Mouse (Mus musculus): ENCODE data around the gene Lmbrd1. TPM values are rescaled to one million over a fixed set of nuclear protein-coding genes. Genes with fewer than 3 reads are reported as not detected.
"Not testable (repeated sequence)": the region's sequence is repeated elsewhere in the genome, so short reads cannot be mapped to it uniquely, and the experiment has no call there.

The Lmbrd1 gene
- total RNA-seq, 4 experiments from 2014 or later, result 74.9 to 92.9 (median 79.9) TPM

DNA sequence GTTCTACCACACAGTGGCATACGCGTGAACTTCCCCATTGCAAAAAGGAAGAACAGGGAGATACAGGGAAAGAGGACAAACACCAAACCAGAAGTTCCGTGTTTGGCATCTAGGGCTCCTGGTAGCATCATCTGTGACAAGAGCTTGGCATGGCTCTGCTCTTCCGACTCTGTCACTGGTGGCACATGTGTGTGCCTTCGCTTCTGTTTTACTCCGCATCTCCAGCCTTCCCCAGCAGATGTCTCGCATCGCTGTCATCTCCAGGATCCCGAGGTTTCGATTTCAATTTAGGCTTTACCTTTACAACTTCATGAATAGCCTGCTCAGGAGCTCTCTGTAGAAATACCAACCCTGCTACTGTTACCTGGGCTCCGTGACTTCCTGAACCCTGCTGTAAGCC, 51.4 kb downstream of the Lmbrd1 start:
- DNase-seq, result no peak

DNA sequence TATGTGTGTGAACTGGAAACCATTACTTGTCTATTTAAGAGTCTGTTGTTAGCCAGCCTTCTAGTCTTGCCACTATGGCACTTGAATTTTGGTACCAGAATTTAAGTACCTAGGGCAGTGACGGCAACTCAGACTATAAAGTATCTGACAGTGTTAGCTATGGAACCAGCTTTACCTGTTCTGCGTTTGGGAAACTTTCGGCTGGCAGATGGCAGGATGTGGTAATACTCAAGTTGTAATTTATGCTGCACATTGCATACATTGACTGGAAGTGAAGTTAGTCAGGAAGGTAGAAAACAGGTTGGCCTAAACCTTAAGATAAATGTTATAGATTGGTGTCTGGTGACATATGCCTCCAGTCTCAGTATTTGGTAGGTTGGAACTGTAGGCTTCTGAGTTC, 53.9 kb downstream of the Lmbrd1 start:
- DNase-seq, result no peak

DNA sequence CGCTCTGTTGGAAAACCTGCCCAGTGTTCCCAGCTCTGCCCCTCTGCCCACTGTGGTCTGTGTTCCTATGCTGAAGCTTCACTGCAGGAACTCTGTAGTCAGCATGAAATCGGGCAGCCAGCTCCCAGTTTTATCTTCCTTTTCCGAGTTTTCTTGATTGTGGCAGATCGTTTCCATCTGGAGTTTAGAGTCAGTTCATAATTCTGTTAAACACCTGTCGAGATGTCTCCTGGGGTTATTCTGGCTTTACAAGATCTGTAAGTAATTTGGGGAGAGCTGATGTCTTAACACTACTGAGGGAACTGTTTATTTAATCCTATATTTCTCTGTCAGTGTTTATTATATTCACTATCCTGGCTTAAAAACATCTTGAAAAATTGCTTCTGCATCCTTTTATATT, 56.4 kb downstream of the Lmbrd1 start:
- DNase-seq, result no peak

DNA sequence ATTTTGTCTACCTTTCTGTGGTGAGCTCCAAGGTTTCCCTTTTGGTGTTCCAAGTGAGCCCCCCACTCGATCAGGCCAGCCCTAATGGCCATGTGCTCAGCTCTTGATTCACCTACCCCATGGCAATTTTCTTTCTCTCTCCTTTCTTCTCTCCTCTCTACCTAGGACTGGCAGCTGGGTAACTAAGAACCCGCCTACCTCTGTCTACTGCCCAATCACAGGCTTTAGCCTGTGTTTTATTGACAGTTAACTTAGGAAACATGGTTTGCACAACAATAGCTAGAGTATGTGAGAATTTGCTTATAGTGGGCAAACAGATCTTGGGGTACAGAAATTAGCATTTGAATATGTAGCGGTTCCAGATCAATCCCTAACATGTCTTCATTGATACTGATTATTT, 62.5 kb downstream of the Lmbrd1 start:
- DNase-seq, result no peak

DNA sequence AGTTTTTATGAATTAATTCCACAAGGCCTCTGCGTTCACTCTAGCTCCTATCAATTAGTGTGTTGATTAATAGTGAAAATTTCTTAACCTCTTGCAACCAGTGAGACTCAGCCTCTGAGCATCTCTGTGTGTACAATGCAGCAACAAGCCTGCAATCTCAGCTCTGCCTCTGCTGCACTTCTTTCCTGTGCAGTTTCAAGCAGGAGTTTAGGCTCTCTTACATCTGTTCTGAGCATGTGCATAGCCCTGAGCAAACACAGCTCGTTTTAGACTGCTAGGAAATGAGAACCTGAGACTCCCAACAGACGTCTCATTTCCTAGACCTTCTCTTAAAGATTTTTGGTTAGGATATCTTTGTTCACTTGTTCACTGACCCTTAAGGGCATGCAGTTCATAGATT, 63.1 kb downstream of the Lmbrd1 start:
- no peak for DNase-seq

DNA sequence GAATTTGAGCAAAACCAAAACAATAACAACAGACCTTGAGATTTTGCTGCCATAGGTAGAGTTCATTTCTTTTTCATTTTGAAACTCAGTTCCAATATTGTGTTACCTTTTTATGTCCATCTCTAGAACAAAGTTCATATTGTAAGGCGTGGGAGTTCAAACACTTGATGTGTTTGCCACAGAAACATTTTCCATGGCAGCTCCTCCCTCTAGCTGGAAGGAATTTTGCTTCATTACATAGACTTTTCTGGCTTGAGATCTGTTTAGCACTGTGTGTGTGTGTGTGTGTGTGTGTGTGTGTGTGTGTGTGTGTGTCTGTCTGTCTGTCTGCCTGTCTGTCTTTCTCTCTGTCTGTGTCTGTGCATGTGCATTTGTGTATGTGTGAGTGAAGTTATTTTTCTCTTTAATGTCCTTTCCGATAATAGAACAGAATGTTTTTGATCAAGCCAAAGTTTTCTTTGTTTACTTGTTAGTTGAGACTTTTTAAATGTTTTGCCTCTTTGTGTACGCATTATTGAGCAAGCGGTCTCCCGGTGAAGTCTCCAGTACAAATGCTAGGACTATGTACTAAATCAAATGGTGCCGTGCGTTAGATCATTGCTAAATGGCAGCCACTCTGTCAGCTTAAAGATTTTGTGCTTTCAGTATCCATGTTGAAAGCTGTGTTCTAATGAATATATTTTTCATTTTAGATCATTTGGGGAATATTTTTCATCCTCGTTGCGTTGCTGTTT, 64.9 kb downstream of the Lmbrd1 start:
- DNase-seq, result no peak

DNA sequence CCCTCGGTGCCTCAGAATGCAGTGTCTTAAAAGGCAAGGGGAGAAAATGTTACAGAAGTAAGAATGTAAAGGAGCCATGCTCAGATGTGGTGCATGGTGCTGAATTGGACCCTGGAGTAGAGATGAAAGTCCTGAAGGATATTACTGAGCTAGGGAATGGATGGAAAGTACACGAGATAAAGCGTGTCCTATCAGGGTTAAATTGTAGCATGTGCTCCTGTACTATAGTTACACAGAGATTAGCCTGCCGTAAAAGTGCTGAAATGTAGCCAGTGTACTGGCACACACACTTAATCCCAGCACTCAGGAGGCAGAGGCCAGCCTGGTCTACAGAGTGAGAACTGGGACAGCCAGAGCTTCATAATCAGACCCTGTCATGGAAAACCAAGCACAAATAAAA, 74.3 kb downstream of the Lmbrd1 start:
- no peak for DNase-seq

DNA sequence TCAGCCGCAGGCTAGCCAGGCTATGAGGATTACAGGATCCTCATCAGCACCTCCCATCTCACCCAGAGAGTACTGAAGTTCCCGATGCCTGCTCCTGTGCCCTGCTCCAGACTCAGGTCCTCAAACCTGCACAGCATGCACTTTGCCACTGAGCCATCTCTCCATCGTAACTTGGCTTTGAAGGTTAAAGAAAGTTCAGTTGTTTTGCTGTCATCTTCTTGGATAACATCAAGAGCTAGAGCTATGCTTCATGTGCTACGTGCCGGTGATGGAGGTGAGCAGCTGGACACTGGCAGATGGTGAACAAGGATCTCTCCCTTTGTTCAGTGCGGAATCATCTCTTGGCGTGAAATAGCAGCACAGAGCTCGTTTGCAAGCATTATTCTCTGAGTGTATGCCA, 80.1 kb downstream of the Lmbrd1 start:
- no peak for DNase-seq

DNA sequence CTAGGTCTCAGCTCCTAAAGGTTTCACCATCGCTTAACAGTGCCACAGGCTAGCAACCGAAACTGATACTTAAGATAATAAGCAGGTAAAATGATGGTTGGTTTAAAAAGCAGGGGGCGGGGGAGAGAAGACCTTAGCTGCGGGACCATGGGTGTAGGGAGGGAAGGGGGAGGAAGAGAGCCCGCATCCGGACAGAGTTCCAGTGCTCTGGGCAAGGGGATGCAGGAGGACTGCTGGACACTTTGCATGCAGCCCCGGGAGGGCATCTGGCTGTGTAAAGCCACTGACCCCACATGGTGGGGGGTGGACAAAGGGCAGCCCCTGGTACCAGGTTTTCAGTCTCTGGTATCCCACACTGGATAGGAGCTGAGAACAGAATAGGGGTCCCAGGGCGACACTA, 88.0 kb downstream of the Lmbrd1 start:
- no peak for DNase-seq

DNA sequence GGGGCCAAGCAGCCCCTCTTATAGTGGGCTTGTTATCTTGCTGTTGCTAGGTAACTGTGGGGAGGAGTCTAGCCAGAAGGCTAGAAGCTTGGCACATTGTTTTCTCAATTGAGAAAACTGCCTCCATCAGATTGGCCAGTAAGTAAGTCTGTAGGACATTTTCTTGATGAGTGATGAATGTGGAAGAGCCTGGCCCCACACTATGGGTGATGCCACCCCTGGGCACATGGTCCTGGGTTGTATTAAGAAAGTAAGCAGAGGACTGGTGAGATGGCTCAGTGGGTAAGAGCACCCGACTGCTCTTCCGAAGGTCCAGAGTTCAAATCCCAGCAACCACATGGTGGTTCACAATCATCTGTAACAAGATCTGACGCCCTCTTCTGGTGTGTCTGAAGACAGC, 88.8 kb downstream of the Lmbrd1 start:
- DNase-seq, result not testable (repeated sequence)

DNA sequence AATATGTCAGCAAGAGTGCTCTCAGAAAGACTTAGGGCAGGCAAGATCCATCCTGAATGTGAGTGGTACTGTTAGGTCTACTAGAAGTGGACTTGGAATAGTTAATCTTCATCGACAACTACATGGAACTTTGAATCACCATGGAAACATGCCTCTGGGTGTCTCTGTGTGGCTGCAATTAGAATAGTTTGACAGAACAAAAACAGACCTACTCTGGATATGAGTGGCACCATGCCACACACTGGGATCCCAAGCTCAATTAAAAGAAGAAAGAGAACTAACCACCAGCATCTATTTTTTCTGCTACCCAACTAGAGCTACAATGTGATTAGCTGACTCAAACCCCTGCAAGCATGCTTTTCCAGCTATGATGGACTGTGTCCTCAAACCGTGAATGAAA, 95.2 kb downstream of the Lmbrd1 start:
- no peak for DNase-seq

DNA sequence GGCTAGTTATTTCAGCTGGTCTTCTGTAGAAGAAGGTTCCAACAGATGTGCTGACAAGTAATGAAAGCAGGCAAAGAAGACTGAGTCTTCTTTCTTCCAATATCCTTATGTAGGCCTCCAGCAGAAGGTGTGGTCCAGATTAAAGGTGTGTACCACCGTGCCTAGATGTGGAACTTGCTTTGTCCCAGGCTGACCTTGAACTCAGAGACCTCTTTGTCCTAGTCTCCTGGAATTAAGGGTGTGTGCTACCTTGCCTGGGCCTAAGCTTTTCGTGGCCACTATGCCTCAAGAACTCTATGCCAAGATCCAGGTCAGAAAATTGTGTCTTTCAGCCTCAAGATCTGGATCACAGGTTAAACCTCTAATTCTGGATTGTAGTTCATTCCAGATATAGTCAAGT, 98.1 kb downstream of the Lmbrd1 start:
- no peak for DNase-seq

DNA sequence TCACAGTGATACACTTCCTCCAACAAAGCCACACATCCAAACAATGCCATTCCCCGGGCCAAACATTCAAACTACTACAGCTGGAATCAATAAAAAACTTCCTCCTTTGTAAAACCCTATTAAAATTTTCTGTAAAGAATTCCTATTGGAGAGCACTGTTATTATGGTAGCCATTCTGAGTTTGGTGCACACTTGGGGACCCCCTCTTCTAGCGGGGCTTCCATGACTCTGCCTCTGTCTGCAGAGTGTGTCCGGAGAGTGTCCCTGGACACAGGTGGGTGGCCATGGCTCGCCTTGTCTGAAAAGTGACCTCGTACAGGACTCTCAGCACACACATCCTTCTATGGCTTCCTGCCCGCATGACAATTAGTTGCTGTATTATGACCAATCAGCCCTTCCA, 114.7 kb downstream of the Lmbrd1 start:
- no peak for DNase-seq

DNA sequence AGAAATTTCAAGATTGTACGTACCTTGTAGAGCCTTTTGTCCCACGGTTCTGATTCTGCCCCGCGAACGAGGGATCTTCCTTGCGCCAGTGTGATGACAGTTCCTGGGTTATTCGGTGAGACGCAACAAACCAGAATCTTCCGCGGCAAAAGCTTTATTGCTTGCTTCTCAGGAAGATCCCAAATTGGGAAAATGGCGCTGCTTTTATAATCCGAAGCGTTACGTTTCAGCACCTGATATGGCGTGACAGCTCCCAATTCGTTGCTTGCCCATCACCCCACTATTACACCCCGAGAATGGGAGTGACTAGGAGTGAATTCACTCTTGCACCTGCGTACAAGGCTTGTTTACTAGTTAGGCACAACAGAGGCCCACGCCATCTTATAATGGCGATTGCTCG, 129.5 kb downstream of the Lmbrd1 start:
- not testable (repeated sequence) for DNase-seq

Other genes starting within 250 kb of the Lmbrd1 start
- under 1 TPM in 1 of 4 experiments, not detected in 3; 0.11 TPM for gene Col19a1, start 91.2 kb upstream of the Lmbrd1 start, total RNA-seq (2022)

Data from adrenal gland, adult 8-10 months (tissue).